Mouse (Mus musculus) lung, postnatal 0 days (tissue): Measurements from ENCODE around the gene Ndp.

Experiments used
- CTCF ChIP-seq: IDR thresholded peaks from 2 replicates; pipeline ENCODE4 v1.5.1; 2016; ENCODE audit warnings: antibody characterized with exemption, mild to moderate bottlenecking
- EP300 ChIP-seq: IDR thresholded peaks from 2 replicates; pipeline ENCODE4 v1.6.1; 2016; ENCODE audit warnings: antibody characterized with exemption, mild to moderate bottlenecking, control low read depth

- TF ChIP-seq CTCF (no peak), EP300 (no peak)
These were observed 1.5 kb upstream of the Ndp start for GRCm38 (mm10) chrX:16913118-16913517.
